Mouse (Mus musculus): ENCODE results near the gene Fubp1. TPM values are rescaled to one million over a fixed set of nuclear protein-coding genes. Genes with fewer than 3 reads are reported as not detected.

Gene Fubp1
- total RNA-seq, 1 experiment = 244 TPM

DNA sequence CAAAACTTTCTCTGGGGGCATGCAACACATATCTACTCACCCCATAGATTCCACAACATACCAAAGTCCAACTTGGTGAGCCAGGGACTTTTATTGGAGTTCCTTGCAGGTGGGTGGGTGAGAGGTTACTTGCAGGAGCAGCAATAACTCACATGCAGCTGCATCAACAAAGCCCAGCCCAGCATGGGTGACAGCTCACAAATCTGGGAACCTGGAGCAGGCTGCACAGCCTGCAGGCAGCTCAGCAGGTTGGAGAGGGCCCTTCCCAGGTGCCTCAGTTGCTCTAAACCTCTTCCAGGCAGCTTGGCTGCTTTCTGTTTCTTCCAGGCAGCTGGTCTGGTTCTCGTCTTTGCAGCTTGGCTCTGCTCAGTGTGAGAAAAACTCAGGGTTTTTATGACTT is 30.9 kb upstream of the Fubp1 start:
- Histone ChIP-seq H3K27ac (ENCODE audit: insufficient read depth, low read depth, low read length, poor library complexity, severe bottlenecking) (no peak overlapping the region), H3K9me3 (ENCODE audit: control insufficient read depth, insufficient read depth, low read depth, low read length) (no peaks in the 10 kb centered on the region), H3K4me3 (ENCODE audit: insufficient read depth in 1 of 2, low read depth in 1 of 2, low read length in 2 of 2, poor library complexity in 1 of 2, severe bottlenecking in 1 of 2) (no peak overlapping the region), H3K4me1 (ENCODE audit: control insufficient read depth in 2 of 2, insufficient read depth in 2 of 2, low read length in 2 of 2, poor library complexity in 1 of 2) (no peaks in the 10 kb centered on the region), H3K9ac (ENCODE audit: insufficient read depth, low read depth, low read length, poor library complexity, severe bottlenecking) (no peak overlapping the region), H3K36me3 (ENCODE audit: control insufficient read depth, insufficient read depth, low read length, poor library complexity, severe bottlenecking) (no peaks in the 10 kb centered on the region)
- TF ChIP-seq HCFC1 (IDR thresholded peaks at IDR 0.05; ENCODE audit: borderline replicate concordance, insufficient read depth, low read length) (no peak), CHD2 (IDR thresholded peaks at IDR 0.05; ENCODE audit: low read depth, low read length) (no peak), ZC3H11A (IDR thresholded peaks at IDR 0.05; ENCODE audit: borderline replicate concordance, low read depth, low read length) (no peak), MAFK (IDR thresholded peaks at IDR 0.05; ENCODE audit: insufficient read depth, low read depth, low read length) (no peak), ZNF384 (IDR thresholded peaks at IDR 0.05; ENCODE audit: low read depth, low read length) (no peak)
- no peak for DNase-seq (ENCODE audit: low read depth, low spot score)
- in situ Hi-C loops (cut with MboI; ENCODE audit: low sequenced_read_pairs in 2 of 2, unreplicated experiment in 2 of 2) = no loop called here

DNA sequence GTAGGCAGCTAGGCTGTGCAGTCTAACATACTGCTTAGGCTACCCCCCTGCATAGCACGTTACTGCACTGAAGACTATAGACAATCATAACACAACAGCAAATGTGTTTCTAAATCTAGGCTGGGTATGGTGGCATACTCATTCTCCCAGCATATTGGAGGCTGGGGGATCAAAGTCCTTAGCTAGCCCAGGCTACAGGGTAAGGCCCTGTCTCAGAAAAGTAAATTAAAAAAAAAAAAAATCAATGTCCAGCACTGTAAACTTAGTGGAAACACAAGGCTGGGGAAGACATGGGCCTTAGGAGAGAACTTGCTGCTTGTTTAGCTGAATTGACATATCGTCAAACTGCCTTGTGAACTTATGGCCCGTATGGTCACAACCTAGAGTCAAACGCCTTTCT is 29.6 kb upstream of the Fubp1 start:
- H3K4me1 ChIP-seq (ENCODE audit: control insufficient read depth in 2 of 2, insufficient read depth in 2 of 2, low read length in 2 of 2, poor library complexity in 1 of 2) = no peaks in the 10 kb centered on the region
- no peak overlapping the region for H3K9ac ChIP-seq (ENCODE audit: insufficient read depth, low read depth, low read length, poor library complexity, severe bottlenecking)
- no peak overlapping the region for H3K27ac ChIP-seq (ENCODE audit: insufficient read depth, low read depth, low read length, poor library complexity, severe bottlenecking)
- H3K9me3 ChIP-seq (ENCODE audit: control insufficient read depth, insufficient read depth, low read depth, low read length) = no peaks in the 10 kb centered on the region
- H3K36me3 ChIP-seq (ENCODE audit: control insufficient read depth, insufficient read depth, low read length, poor library complexity, severe bottlenecking) = no peaks in the 10 kb centered on the region
- TF ChIP-seq ZC3H11A (IDR thresholded peaks at IDR 0.05; ENCODE audit: borderline replicate concordance, low read depth, low read length) (no peak), HCFC1 (IDR thresholded peaks at IDR 0.05; ENCODE audit: borderline replicate concordance, insufficient read depth, low read length) (no peak), ZNF384 (IDR thresholded peaks at IDR 0.05; ENCODE audit: low read depth, low read length) (no peak)
- in situ Hi-C loops (cut with MboI; ENCODE audit: low sequenced_read_pairs in 2 of 2, unreplicated experiment in 2 of 2) = no loop called here
- no peak overlapping the region for H3K4me3 ChIP-seq (ENCODE audit: insufficient read depth in 1 of 2, low read depth in 1 of 2, low read length in 2 of 2, poor library complexity in 1 of 2, severe bottlenecking in 1 of 2)
- no peak for DNase-seq (ENCODE audit: low read depth, low spot score)

DNA sequence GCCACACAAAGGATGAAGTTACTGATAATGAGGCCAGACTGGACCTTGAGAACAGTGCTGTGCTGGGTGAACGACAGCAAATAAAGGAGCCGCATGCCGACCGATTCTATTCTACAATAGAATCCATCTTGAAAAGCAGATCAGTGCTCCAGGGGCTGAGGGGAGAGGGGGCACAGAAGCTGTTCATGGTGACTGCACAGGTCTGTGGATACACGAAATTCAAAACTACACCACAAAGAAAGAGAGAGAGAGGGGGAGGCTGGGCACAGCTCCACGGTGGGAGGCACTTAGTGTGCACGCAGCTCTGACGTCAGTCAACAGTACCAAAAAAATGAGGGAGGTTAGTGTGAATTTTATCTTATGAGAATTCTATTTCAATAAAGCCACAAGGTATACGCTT is 26.7 kb upstream of the Fubp1 start:
- H3K36me3 ChIP-seq (ENCODE audit: control insufficient read depth, insufficient read depth, low read length, poor library complexity, severe bottlenecking) = no peaks in the 10 kb centered on the region
- in situ Hi-C loops (cut with MboI; ENCODE audit: low sequenced_read_pairs in 2 of 2, unreplicated experiment in 2 of 2) = no loop called here
- no peak overlapping the region for H3K9ac ChIP-seq (ENCODE audit: insufficient read depth, low read depth, low read length, poor library complexity, severe bottlenecking)
- no peak overlapping the region for H3K4me3 ChIP-seq (ENCODE audit: insufficient read depth in 1 of 2, low read depth in 1 of 2, low read length in 2 of 2, poor library complexity in 1 of 2, severe bottlenecking in 1 of 2)
- no peaks in the 10 kb centered on the region for H3K4me1 ChIP-seq (ENCODE audit: control insufficient read depth in 2 of 2, insufficient read depth in 2 of 2, low read length in 2 of 2, poor library complexity in 1 of 2)
- H3K27ac ChIP-seq (ENCODE audit: insufficient read depth, low read depth, low read length, poor library complexity, severe bottlenecking) = no peak overlapping the region
- DNase-seq (ENCODE audit: low read depth, low spot score) = no peak
- no peaks in the 10 kb centered on the region for H3K9me3 ChIP-seq (ENCODE audit: control insufficient read depth, insufficient read depth, low read depth, low read length)
- TF ChIP-seq CHD2 (IDR thresholded peaks at IDR 0.05; ENCODE audit: low read depth, low read length) (no peak), ZNF384 (IDR thresholded peaks at IDR 0.05; ENCODE audit: low read depth, low read length) (no peak), HCFC1 (IDR thresholded peaks at IDR 0.05; ENCODE audit: borderline replicate concordance, insufficient read depth, low read length) (no peak), ZC3H11A (IDR thresholded peaks at IDR 0.05; ENCODE audit: borderline replicate concordance, low read depth, low read length) (no peak), MAFK (IDR thresholded peaks at IDR 0.05; ENCODE audit: insufficient read depth, low read depth, low read length) (no peak)

DNA sequence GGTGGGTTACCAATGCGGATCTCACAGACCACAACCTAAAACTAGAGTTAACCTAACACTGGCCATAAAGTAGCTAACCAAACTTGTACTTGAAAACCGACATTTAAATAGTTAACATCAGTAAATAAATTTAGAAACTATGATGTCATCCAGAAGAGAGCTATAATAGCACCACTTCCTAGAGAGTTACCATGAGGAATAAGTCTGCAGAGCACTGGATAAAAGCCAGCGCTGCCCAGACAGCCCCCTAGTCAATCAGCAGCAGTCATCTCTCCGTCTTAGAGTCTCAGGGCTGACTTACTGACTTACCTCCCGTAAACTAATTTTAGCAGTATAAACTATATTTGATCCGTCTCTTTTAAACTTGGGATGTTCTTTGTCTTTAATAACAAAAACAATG is 24.1 kb upstream of the Fubp1 start:
- Histone ChIP-seq H3K4me1 (ENCODE audit: control insufficient read depth in 2 of 2, insufficient read depth in 2 of 2, low read length in 2 of 2, poor library complexity in 1 of 2) (no peaks in the 10 kb centered on the region), H3K9ac (ENCODE audit: insufficient read depth, low read depth, low read length, poor library complexity, severe bottlenecking) (no peak overlapping the region), H3K9me3 (ENCODE audit: control insufficient read depth, insufficient read depth, low read depth, low read length) (no peaks in the 10 kb centered on the region), H3K4me3 (ENCODE audit: insufficient read depth in 1 of 2, low read depth in 1 of 2, low read length in 2 of 2, poor library complexity in 1 of 2, severe bottlenecking in 1 of 2) (no peak overlapping the region), H3K36me3 (ENCODE audit: control insufficient read depth, insufficient read depth, low read length, poor library complexity, severe bottlenecking) (no peaks in the 10 kb centered on the region), H3K27ac (ENCODE audit: insufficient read depth, low read depth, low read length, poor library complexity, severe bottlenecking) (no peak overlapping the region)
- DNase-seq (ENCODE audit: low read depth, low spot score) = no peak
- no peak for TF ChIP-seq HCFC1 (IDR thresholded peaks at IDR 0.05; ENCODE audit: borderline replicate concordance, insufficient read depth, low read length)
- no peak for TF ChIP-seq ZC3H11A (IDR thresholded peaks at IDR 0.05; ENCODE audit: borderline replicate concordance, low read depth, low read length)
- TF ChIP-seq MAFK (IDR thresholded peaks at IDR 0.05; ENCODE audit: insufficient read depth, low read depth, low read length) = no peak
- TF ChIP-seq ZNF384 (IDR thresholded peaks at IDR 0.05; ENCODE audit: low read depth, low read length) = no peak
- no peak for TF ChIP-seq CHD2 (IDR thresholded peaks at IDR 0.05; ENCODE audit: low read depth, low read length)
- in situ Hi-C loops (cut with MboI; ENCODE audit: low sequenced_read_pairs in 2 of 2, unreplicated experiment in 2 of 2) = no loop called here

DNA sequence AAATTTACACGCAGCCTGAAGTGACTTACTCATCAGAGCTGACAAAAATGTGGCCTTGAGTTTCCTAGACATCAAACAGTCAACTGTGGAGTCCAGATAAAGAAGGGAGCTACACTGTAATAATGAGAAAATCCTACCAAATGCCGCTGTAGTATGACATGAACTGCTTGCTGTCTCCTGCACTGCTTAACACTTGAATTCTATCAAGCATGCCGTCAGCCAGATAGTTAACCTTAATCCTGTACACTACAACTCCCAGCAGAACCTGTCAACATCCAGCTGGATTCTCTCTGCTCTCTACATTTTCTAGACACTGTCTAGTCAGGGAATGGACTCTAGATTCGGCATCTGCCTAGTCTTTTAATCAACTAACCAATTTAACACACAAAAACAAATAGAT is 20.9 kb upstream of the Fubp1 start:
- TF ChIP-seq ZC3H11A (IDR thresholded peaks at IDR 0.05; ENCODE audit: borderline replicate concordance, low read depth, low read length) (no peak), ZNF384 (IDR thresholded peaks at IDR 0.05; ENCODE audit: low read depth, low read length) (no peak), CHD2 (IDR thresholded peaks at IDR 0.05; ENCODE audit: low read depth, low read length) (no peak), HCFC1 (IDR thresholded peaks at IDR 0.05; ENCODE audit: borderline replicate concordance, insufficient read depth, low read length) (no peak), MAFK (IDR thresholded peaks at IDR 0.05; ENCODE audit: insufficient read depth, low read depth, low read length) (no peak)
- in situ Hi-C loops (cut with MboI; ENCODE audit: low sequenced_read_pairs in 2 of 2, unreplicated experiment in 2 of 2) = no loop called here
- no peak for DNase-seq (ENCODE audit: low read depth, low spot score)
- Histone ChIP-seq H3K9me3 (ENCODE audit: control insufficient read depth, insufficient read depth, low read depth, low read length) (no peaks in the 10 kb centered on the region), H3K36me3 (ENCODE audit: control insufficient read depth, insufficient read depth, low read length, poor library complexity, severe bottlenecking) (no peaks in the 10 kb centered on the region), H3K4me1 (ENCODE audit: control insufficient read depth in 2 of 2, insufficient read depth in 2 of 2, low read length in 2 of 2, poor library complexity in 1 of 2) (no peaks in the 10 kb centered on the region), H3K27ac (ENCODE audit: insufficient read depth, low read depth, low read length, poor library complexity, severe bottlenecking) (no peak overlapping the region), H3K9ac (ENCODE audit: insufficient read depth, low read depth, low read length, poor library complexity, severe bottlenecking) (no peak overlapping the region), H3K4me3 (ENCODE audit: insufficient read depth in 1 of 2, low read depth in 1 of 2, low read length in 2 of 2, poor library complexity in 1 of 2, severe bottlenecking in 1 of 2) (no peak overlapping the region)
